Mouse (Mus musculus): Measurements from ENCODE around the gene Rere. TPM values are rescaled to one million over a fixed set of nuclear protein-coding genes. Genes with fewer than 3 reads are reported as not detected.

The Rere gene
- polyA plus RNA-seq, 1 experiment from 2014 or later = 8.3 TPM

DNA sequence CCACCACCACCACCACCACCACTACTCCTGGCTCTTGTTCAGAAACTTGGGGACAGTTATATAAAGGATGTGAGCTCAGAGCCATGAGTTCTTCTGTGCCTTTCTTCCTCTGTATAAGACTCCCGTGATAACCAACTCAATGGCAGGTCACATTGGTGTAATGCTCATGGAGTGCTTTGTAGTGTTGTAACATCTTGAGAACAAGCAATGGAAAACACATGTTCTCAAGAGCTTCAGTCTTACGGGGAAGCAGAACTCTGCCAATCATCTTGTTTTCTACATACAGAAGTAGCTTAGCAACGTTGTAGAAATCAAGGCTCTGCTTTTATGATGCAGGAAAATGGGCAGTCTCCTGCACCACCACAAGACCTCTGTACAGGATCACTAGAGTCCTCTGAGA lies 107.1 kb downstream of the Rere start:
- Histone ChIP-seq H3K4me1 (replicated peaks; ENCODE audit: control insufficient read depth, insufficient read depth) (no peaks in the 10 kb centered on the region), H3K36me3 (ENCODE audit: control insufficient read depth, insufficient read depth, low read length) (no peaks in the 10 kb centered on the region), H3K4me3 (ENCODE audit: low read depth, low read length) (no peak overlapping the region), H3K27ac (replicated peaks) (no peak overlapping the region), H3K27me3 (ENCODE audit: control insufficient read depth, insufficient read depth, low read length) (no peaks in the 10 kb centered on the region), H3K9me3 (ENCODE audit: control insufficient read depth, low read length) (no peaks in the 10 kb centered on the region), H3K9ac (ENCODE audit: low read length) (no peak overlapping the region), H3K4me2 (replicated peaks; ENCODE audit: low read depth) (no peak overlapping the region)
- no peak for ATAC-seq (ENCODE audit: low FRiP score, low TSS enrichment)
- TF ChIP-seq CTCF (IDR thresholded peaks at IDR 0.05; ENCODE audit: low read depth) (no peak), EP300 (optimal IDR thresholded peaks at IDR 0.05) (no peak)
- WGBS = 80% methylated on average over 3 of the region's 3 CpGs
- no peak for DNase-seq (ENCODE audit: low spot score)

- Histone ChIP-seq H3K36me3 (ENCODE audit: control insufficient read depth, insufficient read depth, low read length) (no peaks in the 10 kb centered on the region), H3K4me1 (replicated peaks; ENCODE audit: control insufficient read depth, insufficient read depth) (peaks cover 8% of the 10 kb centered on the region; the same call in 1 of the 2 replicates), H3K4me3 (ENCODE audit: low read depth, low read length) (no peak overlapping the region), H3K4me2 (replicated peaks; ENCODE audit: low read depth) (no peak overlapping the region), H3K9ac (ENCODE audit: low read length) (no peak overlapping the region), H3K27ac (replicated peaks) (no peak overlapping the region), H3K27me3 (ENCODE audit: control insufficient read depth, insufficient read depth, low read length) (no peaks in the 10 kb centered on the region), H3K9me3 (ENCODE audit: control insufficient read depth, low read length) (no peaks in the 10 kb centered on the region)
- TF ChIP-seq EP300 (optimal IDR thresholded peaks at IDR 0.05) (no peak), CTCF (IDR thresholded peaks at IDR 0.05; ENCODE audit: low read depth) (no peak)
- DNase-seq (ENCODE audit: low spot score) (no peak), ATAC-seq (ENCODE audit: low FRiP score, low TSS enrichment) (no peak)
- 65% methylated on average over 8 of the region's 8 CpGs for WGBS
Measured at GRCm38 (mm10) chr4:150393607-150394006, 112.2 kb downstream of the Rere start.

GRCm38 (mm10) chr4:150394091-150394490 lies 112.6 kb downstream of the Rere start:
- Histone ChIP-seq H3K4me1 (replicated peaks; ENCODE audit: control insufficient read depth, insufficient read depth) (peaks cover 9% of the 10 kb centered on the region; the same call in 1 of the 2 replicates), H3K36me3 (ENCODE audit: control insufficient read depth, insufficient read depth, low read length) (no peaks in the 10 kb centered on the region), H3K27ac (replicated peaks) (no peak overlapping the region), H3K9ac (ENCODE audit: low read length) (no peak overlapping the region), H3K9me3 (ENCODE audit: control insufficient read depth, low read length) (no peaks in the 10 kb centered on the region), H3K4me3 (ENCODE audit: low read depth, low read length) (no peak overlapping the region), H3K27me3 (ENCODE audit: control insufficient read depth, insufficient read depth, low read length) (no peaks in the 10 kb centered on the region), H3K4me2 (replicated peaks; ENCODE audit: low read depth) (no peak overlapping the region)
- 65% methylated on average over 4 of the region's 4 CpGs for WGBS
- TF ChIP-seq CTCF (IDR thresholded peaks at IDR 0.05; ENCODE audit: low read depth) = no peak
- TF ChIP-seq EP300 (optimal IDR thresholded peaks at IDR 0.05) = no peak
- ATAC-seq (ENCODE audit: low FRiP score, low TSS enrichment) (no peak), DNase-seq (ENCODE audit: low spot score) (no peak)

GRCm38 (mm10) chr4:150396339-150396738 lies 114.9 kb downstream of the Rere start:
- no peak; the same call in 1 of the 2 replicates for ATAC-seq (ENCODE audit: low FRiP score, low TSS enrichment)
- no peak for DNase-seq (ENCODE audit: low spot score)
- no peak for TF ChIP-seq EP300 (optimal IDR thresholded peaks at IDR 0.05)
- no peak for TF ChIP-seq CTCF (IDR thresholded peaks at IDR 0.05; ENCODE audit: low read depth)
- Histone ChIP-seq H3K27me3 (ENCODE audit: control insufficient read depth, insufficient read depth, low read length) (no peaks in the 10 kb centered on the region), H3K9me3 (ENCODE audit: control insufficient read depth, low read length) (no peaks in the 10 kb centered on the region), H3K4me3 (ENCODE audit: low read depth, low read length) (no peak overlapping the region), H3K36me3 (ENCODE audit: control insufficient read depth, insufficient read depth, low read length) (no peaks in the 10 kb centered on the region), H3K4me1 (replicated peaks; ENCODE audit: control insufficient read depth, insufficient read depth) (peaks cover 11% of the 10 kb centered on the region; the same call in 1 of the 2 replicates), H3K27ac (replicated peaks) (peak overlapping the region; percentile 89), H3K4me2 (replicated peaks; ENCODE audit: low read depth) (peak overlapping the region; percentile 32; the same call in 1 of the 2 replicates), H3K9ac (ENCODE audit: low read length) (no peak overlapping the region; the same call in 1 of the 2 replicates)

DNA sequence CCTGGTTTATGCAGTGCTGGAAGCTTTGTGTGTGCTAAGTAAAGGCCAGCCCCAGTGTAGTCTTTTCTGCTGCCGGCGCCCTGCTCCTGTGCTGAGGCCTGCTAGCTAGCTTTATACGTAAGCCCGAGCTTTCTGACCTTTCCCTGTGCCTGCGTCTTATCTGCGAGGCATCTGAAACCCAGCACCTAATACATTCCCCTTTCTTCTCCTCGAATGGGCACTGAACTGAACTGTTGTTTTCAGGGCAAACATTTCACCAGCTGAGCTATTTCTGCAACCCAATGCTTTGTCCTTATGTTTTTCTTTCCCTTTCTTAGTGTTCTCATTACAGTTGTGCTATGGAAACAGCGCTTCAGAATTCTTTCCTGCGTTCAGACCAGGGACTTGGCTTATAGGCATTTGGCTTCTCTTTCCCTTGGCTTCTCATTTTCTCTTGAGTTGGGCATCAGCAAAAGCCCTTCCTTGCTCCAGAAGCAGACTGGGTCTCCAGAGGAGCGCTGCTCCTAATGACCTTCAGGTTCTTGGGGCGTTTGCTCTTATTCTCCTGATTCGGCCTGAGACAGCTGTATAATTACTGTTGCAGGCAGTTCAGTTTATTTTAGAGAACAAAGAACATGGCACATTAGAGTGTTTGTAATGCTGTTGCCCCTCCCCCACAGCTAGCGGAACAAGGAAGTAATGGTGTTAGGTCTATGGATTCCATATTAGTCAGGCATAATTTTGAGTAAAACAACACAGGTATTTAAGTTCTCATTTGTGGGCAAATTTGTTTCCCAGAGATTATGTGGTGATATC lies 115.6 kb downstream of the Rere start:
- H3K27me3 ChIP-seq (ENCODE audit: control insufficient read depth, insufficient read depth, low read length) = no peaks in the 10 kb centered on the region
- peak; percentile 76 for DNase-seq (ENCODE audit: low spot score)
- peak overlapping the region; percentile 89 for H3K27ac ChIP-seq (replicated peaks)
- no peak overlapping the region for H3K4me3 ChIP-seq (ENCODE audit: low read depth, low read length)
- no peaks in the 10 kb centered on the region for H3K36me3 ChIP-seq (ENCODE audit: control insufficient read depth, insufficient read depth, low read length)
- no peak overlapping the region; the same call in 1 of the 2 replicates for H3K9ac ChIP-seq (ENCODE audit: low read length)
- H3K4me2 ChIP-seq (replicated peaks; ENCODE audit: low read depth) = peak overlapping the region; percentile 32
- ATAC-seq (ENCODE audit: low FRiP score, low TSS enrichment) = peak; percentile 77
- 25% methylated on average over 13 of the region's 13 CpGs for WGBS
- H3K4me1 ChIP-seq (replicated peaks; ENCODE audit: control insufficient read depth, insufficient read depth) = peaks cover 13% of the 10 kb centered on the region; the same call in 1 of the 2 replicates
- no peak for TF ChIP-seq EP300 (optimal IDR thresholded peaks at IDR 0.05)
- TF ChIP-seq CTCF (IDR thresholded peaks at IDR 0.05; ENCODE audit: low read depth) = no peak
- H3K9me3 ChIP-seq (ENCODE audit: control insufficient read depth, low read length) = no peaks in the 10 kb centered on the region

DNA sequence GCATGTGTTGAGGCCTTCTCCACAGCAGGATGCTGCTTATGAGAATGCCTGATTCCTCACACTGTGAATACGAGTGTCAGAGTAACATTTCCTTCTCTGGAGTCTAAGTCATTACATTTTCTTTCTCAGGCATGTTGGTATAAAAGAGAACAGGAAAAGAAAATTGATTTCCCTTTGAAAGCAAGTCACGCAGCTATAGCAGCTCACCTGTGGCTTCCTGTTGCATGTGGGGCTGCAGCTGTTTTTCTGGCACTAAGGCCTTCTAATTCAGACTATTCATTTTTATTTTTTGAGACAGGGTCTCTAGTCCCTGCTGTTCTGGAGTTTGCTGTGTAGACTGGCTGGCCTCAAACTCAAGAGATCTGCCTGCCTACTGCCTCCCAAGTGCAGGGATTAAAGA lies 117.6 kb downstream of the Rere start:
- peaks cover 15% of the 10 kb centered on the region for H3K4me1 ChIP-seq (replicated peaks; ENCODE audit: control insufficient read depth, insufficient read depth)
- no peaks in the 10 kb centered on the region for H3K27me3 ChIP-seq (ENCODE audit: control insufficient read depth, insufficient read depth, low read length)
- ATAC-seq (ENCODE audit: low FRiP score, low TSS enrichment) = no peak
- H3K9me3 ChIP-seq (ENCODE audit: control insufficient read depth, low read length) = no peaks in the 10 kb centered on the region
- H3K27ac ChIP-seq (replicated peaks) = no peak overlapping the region
- H3K9ac ChIP-seq (ENCODE audit: low read length) = no peak overlapping the region
- DNase-seq (ENCODE audit: low spot score) = no peak
- no peaks in the 10 kb centered on the region for H3K36me3 ChIP-seq (ENCODE audit: control insufficient read depth, insufficient read depth, low read length)
- 60% methylated on average over 2 of the region's 2 CpGs for whole genome bisulfite sequencing
- TF ChIP-seq EP300 (optimal IDR thresholded peaks at IDR 0.05) (no peak), CTCF (IDR thresholded peaks at IDR 0.05; ENCODE audit: low read depth) (no peak)
- no peak overlapping the region for H3K4me3 ChIP-seq (ENCODE audit: low read depth, low read length)
- no peak overlapping the region for H3K4me2 ChIP-seq (replicated peaks; ENCODE audit: low read depth)
